Mouse (Mus musculus): ENCODE measurements around the gene Gk5. TPM values are rescaled to one million over a fixed set of nuclear protein-coding genes. Genes with fewer than 3 reads are reported as not detected.
A peak's percentile ranks its signal among the peaks of the same experiment; 100 is the strongest.
"Not testable (repeated sequence)": the region's sequence is repeated elsewhere in the genome, so short reads cannot be mapped to it uniquely, and the experiment has no call there.

Gene Gk5
- total RNA-seq, 2 experiments from 2014 or later, result 4.9 to 6.3 TPM

DNA sequence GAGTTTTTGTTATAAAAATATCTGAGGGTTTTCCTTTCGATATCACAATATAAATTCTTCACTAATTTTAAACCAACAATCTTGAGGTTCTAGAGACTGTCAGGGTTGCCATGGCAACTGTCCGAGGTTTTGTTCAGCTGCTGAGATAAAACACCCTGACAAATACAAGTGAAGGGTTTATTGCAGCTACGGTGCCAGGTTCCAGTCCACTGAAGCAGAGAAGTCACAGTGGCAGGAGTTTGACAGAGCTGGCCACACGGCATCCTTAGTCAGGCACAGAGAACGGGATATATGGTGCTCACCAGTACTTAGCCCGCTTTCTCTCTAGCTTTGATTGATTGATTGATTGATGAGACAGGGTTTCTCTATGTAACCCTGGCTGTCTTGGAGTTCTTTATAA lies 23.3 kb downstream of the Gk5 start:
- intact Hi-C loops (cut with DNase I), result no loop called here

GRCm38 (mm10) chr9:96143633-96144032 lies 24.5 kb downstream of the Gk5 start:
- intact Hi-C loops (cut with DNase I), result no loop called here
- DNase-seq, result no peak

More for the DNA sequence above, 23.3 kb downstream of the Gk5 start:
- no peak for DNase-seq

DNA sequence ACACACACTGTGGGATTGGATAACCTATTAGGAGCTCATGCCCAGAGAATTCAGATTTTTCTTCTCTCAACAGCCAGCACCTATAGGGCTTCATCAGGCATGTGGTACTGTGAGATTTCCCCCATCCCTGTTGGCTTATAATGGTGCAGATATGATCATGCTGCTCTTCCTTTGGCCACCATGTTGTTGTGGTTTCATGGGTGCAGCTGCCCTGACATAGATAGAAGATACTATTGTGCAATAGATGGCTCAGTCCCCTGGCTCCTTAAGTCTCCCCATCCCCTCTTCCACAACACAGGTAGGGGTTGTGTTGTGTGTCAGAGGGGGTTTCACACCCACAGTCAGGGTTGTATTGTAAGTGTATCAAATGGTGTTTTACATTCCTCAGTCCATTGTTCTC lies 25.7 kb downstream of the Gk5 start:
- intact Hi-C loops (cut with DNase I), result no loop called here
- DNase-seq, result no peak

DNA sequence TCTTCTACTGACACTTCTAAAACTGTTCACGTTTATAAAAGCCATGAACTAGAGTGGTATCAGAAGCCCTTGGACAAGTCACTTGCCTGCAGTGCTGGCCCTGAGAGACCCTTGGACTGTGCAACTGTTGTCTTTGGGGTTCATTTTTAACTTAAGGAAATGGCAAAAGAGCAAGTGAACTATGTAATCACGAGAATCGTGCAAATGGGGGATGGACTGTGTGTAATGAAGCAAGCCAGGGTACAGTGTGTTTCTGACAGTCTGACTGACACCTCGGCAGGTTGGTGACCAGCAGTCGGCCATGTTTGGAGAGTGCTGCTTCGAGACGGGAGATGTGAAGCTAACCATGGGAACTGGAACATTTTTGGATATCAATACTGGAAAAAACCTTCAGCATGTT lies 33.6 kb downstream of the Gk5 start:
- intact Hi-C loops (cut with DNase I), result no loop called here

GRCm38 (mm10) chr9:96158431-96158830 lies 39.3 kb downstream of the Gk5 start:
- intact Hi-C loops (cut with DNase I), result no loop called here
- peak in 1 of 2 experiments; percentile 19 for DNase-seq

More for the DNA sequence above, 33.6 kb downstream of the Gk5 start:
- DNase-seq, result no peak

DNA sequence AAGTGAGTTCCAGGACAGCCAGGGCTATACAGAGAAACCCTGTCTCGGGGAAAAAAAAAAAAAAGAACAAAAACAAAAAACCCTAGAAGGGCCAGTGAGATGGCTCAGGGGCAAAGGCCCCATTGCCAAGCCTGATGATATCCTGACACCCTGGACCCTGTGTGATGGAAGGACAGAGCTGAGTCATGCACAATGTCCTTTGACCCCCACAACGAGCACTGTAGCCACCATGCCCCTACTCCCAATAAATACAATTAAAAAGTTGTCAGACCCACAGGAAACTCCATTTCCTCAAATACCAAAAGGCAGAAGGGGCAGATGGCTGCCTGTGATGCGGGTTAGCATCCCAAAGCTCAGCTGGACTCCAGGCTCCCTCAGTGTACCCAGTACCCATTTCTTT lies 39.9 kb downstream of the Gk5 start:
- intact Hi-C loops (cut with DNase I), result no loop called here
- DNase-seq, result no peak

- intact Hi-C loops (cut with DNase I), result no loop called here
- peak; percentile 41 to 51 for DNase-seq
Observed at GRCm38 (mm10) chr9:96160767-96161166, 41.6 kb downstream of the Gk5 start.

- intact Hi-C loops (cut with DNase I), result no loop called here
- no peak for DNase-seq
Observed at GRCm38 (mm10) chr9:96162421-96162820, 43.3 kb downstream of the Gk5 start.

DNA sequence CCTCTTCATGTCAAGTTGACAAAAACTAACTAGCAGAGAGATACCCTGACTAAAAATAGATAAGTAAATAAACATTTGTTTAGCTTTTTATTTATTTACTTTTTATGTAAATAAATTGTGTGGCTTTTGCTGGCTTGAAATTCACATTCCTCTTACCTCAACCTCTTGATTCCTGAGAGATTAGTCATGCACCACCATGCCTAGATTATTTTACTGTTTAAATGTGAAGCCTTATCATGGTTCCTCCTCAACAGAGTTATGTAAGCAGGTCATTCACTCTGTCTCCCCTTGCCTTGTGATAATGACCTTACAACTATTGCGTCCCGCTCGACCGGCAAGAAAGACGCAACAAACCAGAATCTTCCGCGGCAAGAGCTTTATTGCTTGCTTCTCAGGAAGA lies 44.3 kb downstream of the Gk5 start:
- intact Hi-C loops (cut with DNase I), result no loop called here
- DNase-seq, result no peak

GRCm38 (mm10) chr9:96163983-96164382 lies 44.8 kb downstream of the Gk5 start:
- DNase-seq; intact Hi-C loops (cut with DNase I): not testable (repeated sequence)

DNA sequence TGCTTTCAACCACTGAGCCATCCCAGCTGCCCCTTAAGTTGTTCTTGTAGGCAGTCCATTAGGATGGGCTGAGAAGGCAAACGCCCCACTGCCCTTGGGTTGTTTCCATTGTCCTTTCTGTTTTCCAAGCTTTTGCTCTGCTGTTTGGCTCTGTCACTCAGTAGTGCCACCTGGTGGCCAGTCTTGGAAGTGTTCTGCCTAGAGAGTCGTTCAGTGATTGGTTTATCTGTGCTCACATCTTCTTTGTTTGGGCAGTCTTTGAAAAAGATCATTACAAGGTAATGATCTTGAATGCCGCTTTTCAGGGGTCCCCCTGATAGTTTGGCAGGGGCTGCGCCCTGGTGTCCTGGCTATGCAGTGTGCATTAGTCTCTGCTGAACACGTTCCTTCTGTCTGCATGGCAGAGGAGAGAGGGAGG lies 48.0 kb downstream of the Gk5 start:
- intact Hi-C loops (cut with DNase I), result no loop called here
- DNase-seq, result peak; percentile 74 to 83

GRCm38 (mm10) chr9:96170600-96170999 lies 51.4 kb downstream of the Gk5 start:
- no peak for DNase-seq
- intact Hi-C loops (cut with DNase I), result no loop called here

DNA sequence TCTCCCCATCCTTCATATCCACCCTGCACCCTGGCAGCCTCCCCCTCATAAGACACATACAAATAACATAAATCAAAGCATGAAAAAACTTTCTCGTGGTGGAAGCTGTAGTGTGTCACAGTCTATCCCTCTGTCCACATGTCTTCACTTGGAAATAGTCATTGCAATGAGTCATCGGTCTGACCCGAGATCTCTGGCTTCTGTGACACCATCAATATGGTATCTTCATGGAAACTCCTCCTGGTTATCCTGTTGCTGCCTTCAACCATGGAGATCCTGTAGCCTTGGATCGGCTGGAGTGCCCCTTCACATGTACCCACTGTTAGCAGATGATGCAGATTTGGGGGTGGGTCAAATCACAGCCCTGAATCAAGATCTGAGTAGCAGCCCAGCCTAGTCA lies 65.7 kb downstream of the Gk5 start:
- no peak for DNase-seq
- intact Hi-C loops (cut with DNase I), result no loop called here

- DNase-seq, result no peak
- intact Hi-C loops (cut with DNase I), result no loop called here
Observed at GRCm38 (mm10) chr9:96186701-96187100, 67.5 kb downstream of the Gk5 start.

DNA sequence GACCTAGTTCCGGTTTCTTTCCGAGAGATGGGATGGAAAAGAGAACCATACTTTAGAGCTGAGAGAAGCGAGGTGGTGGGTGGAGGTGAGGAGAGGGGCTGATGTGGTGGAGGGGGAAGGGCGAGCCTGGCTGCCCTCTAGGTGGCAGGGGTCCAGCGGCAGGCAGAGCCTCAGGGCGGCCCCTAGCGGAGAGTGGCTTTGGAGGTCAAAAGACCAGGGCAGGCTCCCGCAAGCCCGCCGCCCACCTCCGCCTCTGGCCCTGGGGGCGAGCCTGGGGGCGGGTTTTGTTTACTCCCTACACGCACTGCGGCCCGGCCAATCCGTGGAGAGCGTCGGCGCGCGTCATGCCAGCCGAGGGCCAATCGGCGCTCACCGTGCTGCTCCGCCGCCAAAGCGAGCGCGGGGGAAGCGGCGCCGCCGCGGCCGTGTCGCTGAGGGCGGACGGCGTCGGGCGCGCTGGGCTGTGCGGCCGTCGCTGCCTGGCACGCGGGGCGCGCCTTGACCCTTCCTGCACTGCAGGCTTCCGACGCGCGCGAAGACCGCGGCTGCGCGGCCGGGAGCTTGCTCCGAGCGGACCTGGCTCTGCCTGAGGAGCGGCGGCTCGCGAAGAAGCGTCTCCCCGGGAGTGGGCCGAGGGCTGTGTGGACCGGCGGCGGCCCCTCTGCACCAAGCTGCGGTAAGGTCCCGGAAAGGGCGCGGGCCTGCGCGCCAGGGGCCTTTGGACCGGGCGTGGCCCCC lies 76.9 kb downstream of the Gk5 start, which contains the start of gene Tfdp2:
TSS of gene Tfdp2 (plus strand) at position 391 of the 738 bp plus-strand sequence.
- intact Hi-C loops (cut with DNase I), result no loop called here
- peak; percentile 92 to 93 for DNase-seq

GRCm38 (mm10) chr9:96196636-96197181 lies 77.5 kb downstream of the Gk5 start:
- intact Hi-C loops (cut with DNase I), result no loop called here
- DNase-seq, result peak; percentile 39 to 56

DNA sequence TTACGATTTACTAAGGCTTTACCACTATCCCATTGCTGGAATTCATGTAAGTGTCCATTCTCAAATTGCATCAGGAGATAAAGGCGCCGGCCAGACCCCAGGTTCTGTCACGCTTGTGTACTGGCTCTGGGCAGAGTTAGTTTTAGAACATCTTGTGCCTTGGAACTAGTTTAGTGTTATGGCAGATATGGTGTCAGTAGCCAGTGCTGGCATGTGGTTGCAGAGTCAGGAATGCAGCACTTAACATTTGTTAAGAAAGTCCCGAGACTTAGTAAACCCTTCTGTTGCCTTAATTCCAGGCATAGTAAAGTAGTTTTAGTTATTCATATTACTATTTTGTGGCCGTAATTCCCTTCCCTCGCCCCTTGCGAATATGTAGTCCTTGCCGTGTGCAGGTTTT lies 78.6 kb downstream of the Gk5 start:
- intact Hi-C loops (cut with DNase I), result no loop called here
- peak; percentile 28 to 32 for DNase-seq

DNA sequence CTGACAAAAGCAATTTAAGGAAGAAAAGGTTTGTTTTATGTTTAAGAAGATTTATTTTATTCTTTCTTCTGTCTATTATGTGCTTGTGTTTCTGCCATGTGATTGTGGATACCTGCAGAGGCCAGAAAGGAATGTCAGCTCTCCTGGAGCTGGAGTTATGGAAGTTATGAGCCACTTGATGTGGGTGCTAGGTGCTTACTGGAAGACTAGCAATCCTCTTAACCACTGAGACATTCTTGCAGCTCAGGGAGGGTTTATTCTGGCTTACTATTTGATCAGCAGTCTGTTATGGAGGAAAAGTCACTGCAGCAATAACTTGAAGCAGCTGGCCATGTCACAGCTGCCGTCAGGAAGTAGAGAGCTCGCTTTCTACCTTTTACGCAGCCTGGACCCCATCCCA lies 84.5 kb downstream of the Gk5 start:
- no peak for DNase-seq
- intact Hi-C loops (cut with DNase I), result no loop called here

GRCm38 (mm10) chr9:96207428-96207827 lies 88.3 kb downstream of the Gk5 start:
- DNase-seq, result no peak
- intact Hi-C loops (cut with DNase I), result no loop called here

- no peak for DNase-seq
- intact Hi-C loops (cut with DNase I), result no loop called here
Observed at GRCm38 (mm10) chr9:96213036-96213645, 94.0 kb downstream of the Gk5 start.

GRCm38 (mm10) chr9:96214171-96214570 lies 95.0 kb downstream of the Gk5 start:
- intact Hi-C loops (cut with DNase I), result no loop called here

DNA sequence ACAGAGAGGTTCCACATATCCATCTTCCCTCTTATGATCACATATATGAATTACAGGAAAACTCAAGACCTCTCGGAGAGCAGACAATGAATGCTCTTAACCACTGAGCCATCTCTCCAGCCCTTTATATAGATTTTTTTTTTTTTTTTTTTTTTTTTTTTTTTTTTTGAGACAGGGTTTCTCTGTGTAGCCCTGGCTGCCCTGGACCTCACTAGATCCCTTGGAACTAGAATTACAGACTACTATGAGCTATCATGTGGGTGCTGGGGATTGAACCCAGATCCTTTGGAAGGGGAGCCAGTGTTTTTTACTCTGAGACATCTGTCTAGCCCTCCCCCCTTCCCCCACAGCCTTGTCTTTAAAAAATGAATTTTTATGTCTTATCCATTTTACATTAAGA lies 98.1 kb downstream of the Gk5 start:
- DNase-seq, result no peak
- intact Hi-C loops (cut with DNase I), result no loop called here

More at GRCm38 (mm10) chr9:96214171-96214570, 95.0 kb downstream of the Gk5 start:
- DNase-seq, result no peak

All from heart, postnatal 14 days (tissue).